Mouse (Mus musculus): Measurements from ENCODE around the gene Olfr1218.

DNA sequence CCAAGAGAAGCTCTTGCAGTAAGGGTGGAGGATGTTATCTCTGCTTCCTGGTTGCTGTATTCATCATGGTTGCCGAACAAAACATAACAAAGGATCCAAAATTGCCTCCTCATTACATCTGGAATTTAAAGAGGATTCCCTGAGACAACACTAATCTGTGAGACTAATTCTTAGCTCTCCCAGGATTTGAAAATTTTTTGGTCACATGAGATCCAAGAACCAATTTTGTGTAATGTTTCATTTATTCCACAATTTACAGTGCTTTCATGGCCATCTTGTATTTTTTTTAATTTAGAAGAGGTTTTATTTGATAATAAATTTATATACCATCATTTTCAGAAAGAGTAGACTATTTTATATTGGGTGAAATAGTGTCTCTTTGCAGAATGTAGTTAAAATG lies 22.4 kb upstream of the Olfr1218 start, which contains the start of gene Olfr1219:
- TF ChIP-seq CTCF (IDR thresholded peaks at IDR 0.05; ENCODE audit: extremely low read depth, insufficient read depth, insufficient read length, insufficient replicate concordance) (no peak), POLR2A (IDR thresholded peaks at IDR 0.05; ENCODE audit: low read depth, low read length) (no peak)
